Mouse (Mus musculus): ENCODE data around the gene Rnaseh2b. TPM values are rescaled to one million over a fixed set of nuclear protein-coding genes. Genes with fewer than 3 reads are reported as not detected.

Gene Rnaseh2b
- 14.2 and 14.3 TPM in 2 replicates for polyA plus RNA-seq (2012; rRNA removed)

DNA sequence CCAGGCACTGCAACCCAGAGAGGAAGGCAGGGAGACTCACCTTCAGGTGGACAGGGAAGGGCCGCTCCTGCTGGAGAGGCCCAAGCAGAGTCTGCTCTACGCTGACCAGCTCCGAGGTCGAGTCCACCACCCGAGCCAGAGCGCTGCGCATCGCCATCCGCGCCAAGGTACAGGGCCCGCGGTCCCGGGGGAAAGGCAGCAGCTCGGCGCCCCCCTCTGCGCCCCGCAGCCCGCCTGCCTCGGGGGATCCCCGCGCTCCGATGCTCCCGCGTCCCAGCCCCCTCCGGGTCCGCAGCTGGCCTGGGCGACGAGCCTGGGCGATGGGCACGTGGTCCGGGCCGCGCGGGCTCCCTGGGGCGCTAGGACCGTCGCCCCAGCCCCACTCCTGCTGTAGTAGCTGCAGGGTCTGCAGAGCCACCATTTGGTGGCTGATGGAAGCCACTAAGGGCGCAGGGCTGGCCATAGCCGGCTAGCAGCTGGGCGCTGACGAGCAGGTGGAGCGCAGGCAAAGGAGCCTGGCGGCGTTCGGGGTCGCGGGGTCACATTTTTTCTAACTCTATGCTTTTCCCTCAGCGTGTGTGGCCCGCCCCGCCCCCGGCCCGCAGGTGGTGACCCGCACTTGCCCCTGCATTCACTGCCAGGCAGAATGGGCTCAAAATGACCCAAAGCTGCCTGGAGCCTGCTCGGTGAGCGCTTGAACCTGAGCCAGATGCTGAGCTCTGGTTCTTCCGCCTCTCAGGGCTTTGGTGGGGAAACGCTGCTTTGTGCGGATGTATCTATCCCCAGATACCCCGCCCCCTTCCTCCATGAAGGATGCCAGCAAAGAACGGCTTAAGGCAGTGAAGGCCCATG, at the start of gene Rnaseh2b, which contains the start of gene Dleu7:
Gene Rnaseh2b (plus strand): TSS at position 102 of the 852 bp plus-strand sequence.
Gene Dleu7 (minus strand): TSS at position 560 of the 852 bp plus-strand sequence.

Other genes starting within 250 kb of the Rnaseh2b start
- gene Dleu7, start 458 bp downstream of the Rnaseh2b start, polyA plus RNA-seq (2012; rRNA removed): 0.10 and 0.17 TPM in 2 replicates
- 0.01 TPM in 1 of 2 replicates, not detected in the other for gene Gucy1b2, start 163.7 kb downstream of the Rnaseh2b start, polyA plus RNA-seq (2012; rRNA removed)

Measured in liver, embryonic 18 days (tissue).